Mouse (Mus musculus): ENCODE data around the gene Slc10a7. TPM values are rescaled to one million over a fixed set of nuclear protein-coding genes. Genes with fewer than 3 reads are reported as not detected.
A peak's percentile ranks its signal among the peaks of the same experiment; 100 is the strongest.
"Not testable (repeated sequence)": the region's sequence is repeated elsewhere in the genome, so short reads cannot be mapped to it uniquely, and the experiment has no call there.

Gene Slc10a7
- total RNA-seq, 2 experiments from 2014 or later = 14.4 to 15.9 TPM

- not testable (repeated sequence) for DNase-seq (ENCODE audit: low spot score in 2 of 2)
Measured at GRCm38 (mm10) chr8:78545153-78545817, 36.1 kb downstream of the Slc10a7 start.

- DNase-seq (ENCODE audit: low spot score in 2 of 2) = no peak
Measured at GRCm38 (mm10) chr8:78549971-78550751, 41.0 kb downstream of the Slc10a7 start.

- no peak for DNase-seq (ENCODE audit: low spot score in 2 of 2)
Measured at GRCm38 (mm10) chr8:78550752-78551134, 41.6 kb downstream of the Slc10a7 start.

- DNase-seq (ENCODE audit: low spot score in 2 of 2) = no peak
Measured at GRCm38 (mm10) chr8:78555817-78556216, 46.7 kb downstream of the Slc10a7 start.

- DNase-seq (ENCODE audit: low spot score in 2 of 2) = no peak
Measured at GRCm38 (mm10) chr8:78556773-78557434, 47.8 kb downstream of the Slc10a7 start.

GRCm38 (mm10) chr8:78561620-78562019 is 52.5 kb downstream of the Slc10a7 start:
- DNase-seq (ENCODE audit: low spot score in 2 of 2) = no peak

- no peak for DNase-seq (ENCODE audit: low spot score in 2 of 2)
Measured at GRCm38 (mm10) chr8:78563466-78564058, 54.4 kb downstream of the Slc10a7 start.

GRCm38 (mm10) chr8:78564200-78564599 is 55.1 kb downstream of the Slc10a7 start:
- no peak for DNase-seq (ENCODE audit: low spot score in 2 of 2)

- no peak for DNase-seq (ENCODE audit: low spot score in 2 of 2)
Measured at GRCm38 (mm10) chr8:78568196-78568595, 59.0 kb downstream of the Slc10a7 start.

- DNase-seq (ENCODE audit: low spot score in 2 of 2) = no peak
Measured at GRCm38 (mm10) chr8:78571528-78571927, 62.4 kb downstream of the Slc10a7 start.

GRCm38 (mm10) chr8:78574207-78574606 is 65.1 kb downstream of the Slc10a7 start:
- DNase-seq (ENCODE audit: low spot score in 2 of 2) = no peak

GRCm38 (mm10) chr8:78577569-78577968 is 68.4 kb downstream of the Slc10a7 start:
- DNase-seq (ENCODE audit: low spot score in 2 of 2) = no peak

GRCm38 (mm10) chr8:78578036-78578435 is 68.9 kb downstream of the Slc10a7 start:
- DNase-seq (ENCODE audit: low spot score in 2 of 2) = no peak

GRCm38 (mm10) chr8:78584011-78584776 is 75.0 kb downstream of the Slc10a7 start:
- no peak for DNase-seq (ENCODE audit: low spot score in 2 of 2)

GRCm38 (mm10) chr8:78584863-78585262 is 75.7 kb downstream of the Slc10a7 start:
- DNase-seq (ENCODE audit: low spot score in 2 of 2) = no peak

GRCm38 (mm10) chr8:78595481-78595908 is 86.3 kb downstream of the Slc10a7 start:
- DNase-seq (ENCODE audit: low spot score in 2 of 2) = peak in 1 of 2 experiments; percentile 7

GRCm38 (mm10) chr8:78598237-78598636 is 89.1 kb downstream of the Slc10a7 start:
- no peak for DNase-seq (ENCODE audit: low spot score in 2 of 2)

GRCm38 (mm10) chr8:78603084-78603483 is 93.9 kb downstream of the Slc10a7 start:
- DNase-seq (ENCODE audit: low spot score in 2 of 2) = no peak

GRCm38 (mm10) chr8:78604426-78604825 is 95.3 kb downstream of the Slc10a7 start:
- DNase-seq (ENCODE audit: low spot score in 2 of 2) = no peak

GRCm38 (mm10) chr8:78609301-78609700 is 100.2 kb downstream of the Slc10a7 start:
- DNase-seq (ENCODE audit: low spot score in 2 of 2) = no peak

- DNase-seq (ENCODE audit: low spot score in 2 of 2) = no peak
Measured at GRCm38 (mm10) chr8:78611019-78611418, 101.9 kb downstream of the Slc10a7 start.

All from adrenal gland, adult 18-20 months (tissue).